Mouse (Mus musculus): ENCODE measurements around the gene Fate1.

GRCm38 (mm10) chrX:71983775-71984174 is 11.0 kb downstream of the Fate1 start:
- no peak for TF ChIP-seq ZC3H11A (IDR thresholded peaks at IDR 0.05; ENCODE audit: borderline replicate concordance, low read depth, low read length)
- no peak for TF ChIP-seq CHD2 (IDR thresholded peaks at IDR 0.05; ENCODE audit: low read depth, low read length)
- no peak for TF ChIP-seq MAFK (IDR thresholded peaks at IDR 0.05; ENCODE audit: insufficient read depth, low read depth, low read length)
- no peak for TF ChIP-seq HCFC1 (IDR thresholded peaks at IDR 0.05; ENCODE audit: borderline replicate concordance, insufficient read depth, low read length)

Measured in ES-E14 (cell line).